Mouse (Mus musculus) intestine, embryonic 14.5 days (tissue): Measurements from ENCODE around the gene Eml1. TPM values are rescaled to one million over a fixed set of nuclear protein-coding genes. Genes with fewer than 3 reads are reported as not detected.

Experiments
- ATAC-seq: fragments of 200-750 bp; cut with Nextera tagmentation; replicated peaks from 2 replicates; pipeline ENCODE4 v1.8.0; 2017; ENCODE audit warnings: low read depth, moderate number of reproducible peaks, moderate TSS enrichment, moderate library complexity; ENCODE audit not compliant: low FRiP score, low TSS enrichment
- DNase-seq: peaks from one replicate; pipeline ENCODE4 v3.0.0-alpha.2; 2018; ENCODE audit warnings: low spot score
- H3K27ac ChIP-seq: fragments of 300-500 bp; sonication (generic); 2 replicates; pipeline ENCODE4 v1.5.1; 2014; ENCODE audit warnings: low read depth, mild to moderate bottlenecking, control low read depth
- H3K27me3 ChIP-seq: fragments of 300-500 bp; sonication (generic); replicated peaks from 2 replicates; pipeline ENCODE4 v1.6.1; 2014; ENCODE audit warnings: low read length, control low read depth; ENCODE audit not compliant: control insufficient read depth, insufficient read depth
- H3K36me3 ChIP-seq: fragments of 300-500 bp; sonication (generic); 2 replicates; pipeline ENCODE4 v1.6.1; 2014; ENCODE audit warnings: low read length, control low read depth; ENCODE audit not compliant: control insufficient read depth, insufficient read depth
- H3K4me1 ChIP-seq: fragments of 300-500 bp; sonication (generic); replicated peaks from 2 replicates; pipeline ENCODE4 v1.6.1; 2014; ENCODE audit warnings: low read length, control low read depth, mixed read lengths; ENCODE audit not compliant: control insufficient read depth, insufficient read depth
- H3K4me2 ChIP-seq: fragments of 300-500 bp; sonication (generic); 2 replicates; pipeline ENCODE4 v1.6.1; 2014; ENCODE audit warnings: low read length
- H3K4me3 ChIP-seq: fragments of 300-500 bp; sonication (generic); 2 replicates; pipeline ENCODE4 v1.5.1; 2014; ENCODE audit warnings: low read depth, low read length, control low read depth, mixed read lengths
- H3K9ac ChIP-seq: fragments of 300-500 bp; sonication (generic); 2 replicates; pipeline ENCODE4 v1.6.1; 2014; ENCODE audit warnings: mild to moderate bottlenecking, low read length
- H3K9me3 ChIP-seq: fragments of 300-500 bp; sonication (generic); 2 replicates; pipeline ENCODE4 v1.6.1; 2016; ENCODE audit warnings: low read length, control low read depth; ENCODE audit not compliant: control insufficient read depth
- WGBS: fragments of 180-500 bp; shearing (Covaris S2); extraction: QIAGEN DNeasy Blood & Tissue Kit; methylation state at CpG from one replicate; pipeline ENCODE4 v1.1.7; 2014; 5-methylcytosine and 5-hydroxymethylcytosine counted together
- polyA plus RNA-seq: library from polyadenylated mRNA; unstranded; fragments of >200 nt; fragmentation: Nextera tagmentation; extraction: Ambion mirVana; gene quantifications from 2 replicates; pipeline ENCODE4 v1.2.1, GENCODE M21; 2014

The Eml1 gene
- polyA plus RNA-seq, 1 experiment from 2014 or later: 72.4 TPM

DNA sequence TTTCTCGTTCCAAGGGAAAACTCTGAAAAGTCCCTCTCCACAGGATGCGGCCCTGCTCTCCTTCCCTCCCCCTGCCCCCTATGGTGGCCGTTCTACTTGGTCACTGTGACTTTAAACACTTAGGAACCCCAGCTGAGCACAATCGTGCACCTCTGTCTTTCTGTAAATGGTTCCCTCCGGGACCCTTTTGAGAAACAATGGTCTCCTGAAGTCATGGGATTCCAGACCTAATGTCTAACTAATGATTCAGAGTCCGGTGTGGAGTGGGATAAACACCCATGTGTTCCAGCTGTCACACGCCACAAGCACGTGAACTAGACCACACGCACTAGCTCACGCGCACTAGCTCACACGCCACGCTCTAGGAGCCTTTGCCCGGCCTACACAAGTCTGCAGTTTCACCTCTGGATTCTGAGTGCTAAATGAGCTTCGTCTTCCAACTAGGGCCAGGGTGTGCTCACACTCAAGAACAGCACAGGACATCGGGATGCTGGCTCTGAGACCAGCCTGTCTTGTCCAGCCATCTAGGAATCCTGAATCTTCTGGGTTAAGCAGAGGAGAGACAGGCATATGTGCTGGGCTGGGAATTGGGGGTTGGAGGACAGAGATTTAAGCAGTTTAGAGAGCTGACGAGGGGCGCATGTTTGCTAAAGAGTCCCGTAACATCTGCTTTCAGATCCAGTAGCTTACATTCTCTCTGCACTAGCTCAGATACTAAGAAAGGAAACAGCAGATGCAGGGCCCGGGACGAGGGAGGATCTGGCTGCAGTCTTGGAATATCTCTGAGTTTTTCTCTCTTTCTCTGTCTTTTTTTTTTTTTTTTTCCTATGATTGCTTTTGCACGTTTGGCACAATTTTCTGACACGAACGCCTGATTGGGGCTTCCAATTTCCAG lies 65.5 kb downstream of the Eml1 start:
- peak overlapping the region; percentile 27; the same call in 1 of the 2 replicates for H3K4me2 ChIP-seq
- no peaks in the 10 kb centered on the region for H3K27me3 ChIP-seq
- no peak overlapping the region for H3K4me3 ChIP-seq
- H3K9me3 ChIP-seq: no peaks in the 10 kb centered on the region
- peak; percentile 65; the same call in 1 of the 2 replicates for ATAC-seq
- no peaks in the 10 kb centered on the region for H3K36me3 ChIP-seq
- WGBS: 36% methylated on average over 24 of the region's 24 CpGs
- peaks cover 40% of the 10 kb centered on the region for H3K4me1 ChIP-seq
- peak; percentile 66 for DNase-seq
- H3K27ac ChIP-seq: peak overlapping the region; percentile 95
- peak overlapping the region; percentile 14; the same call in 1 of the 2 replicates for H3K9ac ChIP-seq

DNA sequence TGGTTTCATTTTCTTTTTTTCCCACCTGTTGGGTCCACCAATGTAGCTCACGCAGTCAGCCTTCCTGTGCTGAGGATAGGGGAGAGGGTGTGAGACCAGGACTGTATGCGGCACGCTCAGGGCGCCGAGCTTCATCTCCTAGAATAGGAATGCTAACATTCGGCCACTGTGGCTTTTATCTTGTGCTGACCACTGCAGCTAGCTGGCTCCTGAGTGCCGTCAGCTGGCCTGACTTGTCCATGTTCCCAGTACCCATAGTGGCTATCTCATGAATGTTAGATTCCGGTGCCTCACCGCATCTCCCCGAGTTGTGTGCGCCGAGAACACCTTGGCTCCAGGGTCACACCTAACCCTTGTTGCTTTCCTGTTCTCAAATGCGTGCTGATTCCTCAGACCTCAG lies 66.7 kb downstream of the Eml1 start:
- Histone ChIP-seq H3K4me2 (no peak overlapping the region), H3K9me3 (no peaks in the 10 kb centered on the region), H3K36me3 (no peaks in the 10 kb centered on the region), H3K4me1 (peaks cover 48% of the 10 kb centered on the region), H3K4me3 (no peak overlapping the region), H3K27ac (peak overlapping the region; percentile 95), H3K9ac (no peak overlapping the region), H3K27me3 (no peaks in the 10 kb centered on the region)
- DNase-seq (no peak), ATAC-seq (no peak)
- WGBS: 83% methylated on average over 13 of the region's 13 CpGs

DNA sequence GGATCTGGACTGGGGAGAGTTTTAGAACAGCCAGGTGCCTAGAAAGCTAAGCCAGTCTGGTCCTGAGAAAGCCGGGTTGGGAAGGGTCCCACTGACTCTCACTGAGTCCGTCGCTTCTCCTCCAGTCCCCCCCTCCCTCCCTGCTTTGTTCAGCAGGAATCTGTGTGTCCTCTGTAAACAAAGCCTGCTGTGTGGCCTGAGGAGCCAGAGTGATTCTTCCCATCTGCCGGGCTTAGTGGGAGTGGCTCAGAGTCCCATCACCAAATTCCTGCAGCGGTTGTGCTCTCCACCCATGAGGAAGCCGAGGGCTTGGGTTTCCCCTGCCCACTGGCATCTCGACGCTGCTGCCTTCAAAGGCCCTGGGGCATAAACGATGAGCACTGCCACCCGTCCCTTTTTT lies 72.5 kb downstream of the Eml1 start:
- no peaks in the 10 kb centered on the region for H3K27me3 ChIP-seq
- ATAC-seq: peak; percentile 76
- H3K36me3 ChIP-seq: no peaks in the 10 kb centered on the region
- H3K9me3 ChIP-seq: no peaks in the 10 kb centered on the region
- H3K4me3 ChIP-seq: no peak overlapping the region
- H3K4me1 ChIP-seq: peaks cover 30% of the 10 kb centered on the region
- H3K4me2 ChIP-seq: peak overlapping the region; percentile 12; the same call in 1 of the 2 replicates
- peak overlapping the region; percentile 81 for H3K27ac ChIP-seq
- DNase-seq: peak; percentile 67
- 6% methylated on average over 10 of the region's 10 CpGs for WGBS
- no peak overlapping the region for H3K9ac ChIP-seq

DNA sequence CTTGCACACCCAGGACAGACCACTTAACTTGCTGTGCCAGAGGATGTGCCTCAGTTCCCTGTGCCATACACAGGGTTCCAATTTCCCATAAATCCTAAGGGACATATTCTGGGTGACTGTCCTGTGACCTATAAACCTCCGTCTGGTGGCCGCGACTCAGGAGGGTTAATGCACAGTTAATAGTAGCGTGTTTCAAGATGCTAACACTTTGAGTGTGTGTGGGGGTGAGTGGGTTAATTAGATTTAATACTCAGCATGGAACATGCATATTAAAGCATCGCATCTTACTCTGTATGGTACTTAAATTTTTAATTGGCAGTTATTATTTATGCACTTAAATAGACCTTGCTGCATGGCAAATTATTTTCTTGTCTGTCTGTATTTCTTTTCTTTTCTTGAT lies 73.0 kb downstream of the Eml1 start:
- no peaks in the 10 kb centered on the region for H3K36me3 ChIP-seq
- H3K27me3 ChIP-seq: no peaks in the 10 kb centered on the region
- peak overlapping the region; percentile 12; the same call in 1 of the 2 replicates for H3K4me2 ChIP-seq
- no peak overlapping the region for H3K4me3 ChIP-seq
- H3K27ac ChIP-seq: peak overlapping the region; percentile 81
- H3K9ac ChIP-seq: no peak overlapping the region
- WGBS: 55% methylated on average over 5 of the region's 5 CpGs
- ATAC-seq (no peak), DNase-seq (no peak)
- H3K4me1 ChIP-seq: peaks cover 33% of the 10 kb centered on the region
- H3K9me3 ChIP-seq: no peaks in the 10 kb centered on the region

DNA sequence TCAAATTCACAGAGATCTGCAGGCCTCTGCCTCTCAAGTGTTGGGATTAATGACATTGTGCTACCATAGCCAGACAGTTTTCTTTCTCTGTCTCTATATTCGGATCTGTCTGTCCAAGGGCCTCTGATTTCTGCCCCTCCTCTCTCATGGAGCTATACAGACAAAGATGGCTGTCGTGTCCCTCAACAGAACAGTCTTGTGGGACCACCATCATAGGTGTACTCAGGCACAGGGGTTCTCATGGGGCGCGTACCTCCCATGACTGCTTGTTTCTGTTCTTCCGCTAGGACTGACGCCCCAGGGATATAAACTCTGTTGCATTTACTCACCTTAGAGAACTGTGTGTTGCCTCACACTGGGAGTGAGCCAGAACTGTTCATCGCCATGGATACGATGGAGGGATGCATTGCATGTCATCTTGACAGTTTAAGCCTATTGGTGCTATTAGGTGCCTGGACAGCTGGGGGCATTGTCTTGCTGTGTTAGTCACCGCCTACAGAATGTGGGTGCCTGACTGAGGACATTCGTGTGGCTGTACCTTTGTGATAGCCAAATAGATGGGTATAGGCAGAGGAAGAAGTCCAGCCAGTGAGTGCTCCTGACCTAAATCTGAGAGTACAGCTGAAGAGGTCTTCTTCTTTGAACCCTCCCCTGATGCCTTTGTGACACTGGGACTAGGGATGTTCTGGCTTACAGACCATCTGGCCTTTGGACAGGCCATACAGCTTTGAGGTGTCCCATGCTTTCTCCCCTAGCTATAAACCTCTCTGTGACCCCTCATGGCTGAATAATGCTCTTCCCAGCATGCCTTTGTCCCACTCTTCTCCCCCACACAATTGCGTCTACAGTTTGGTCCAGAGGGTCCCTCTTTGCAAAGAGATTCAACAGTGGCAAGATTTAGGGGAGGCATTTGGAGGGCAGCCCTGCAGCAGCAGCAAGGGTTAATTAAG lies 73.7 kb downstream of the Eml1 start:
- H3K4me2 ChIP-seq: no peak overlapping the region
- H3K9ac ChIP-seq: no peak overlapping the region
- H3K4me3 ChIP-seq: no peak overlapping the region
- H3K27me3 ChIP-seq: no peaks in the 10 kb centered on the region
- H3K27ac ChIP-seq: peak overlapping the region; percentile 81
- ATAC-seq (0 out of 2 replicates have a peak, but pooled peaks have one; percentile 13), DNase-seq (no peak)
- peaks cover 34% of the 10 kb centered on the region for H3K4me1 ChIP-seq
- H3K36me3 ChIP-seq: no peaks in the 10 kb centered on the region
- 63% methylated on average over 11 of the region's 11 CpGs for WGBS
- no peaks in the 10 kb centered on the region for H3K9me3 ChIP-seq

DNA sequence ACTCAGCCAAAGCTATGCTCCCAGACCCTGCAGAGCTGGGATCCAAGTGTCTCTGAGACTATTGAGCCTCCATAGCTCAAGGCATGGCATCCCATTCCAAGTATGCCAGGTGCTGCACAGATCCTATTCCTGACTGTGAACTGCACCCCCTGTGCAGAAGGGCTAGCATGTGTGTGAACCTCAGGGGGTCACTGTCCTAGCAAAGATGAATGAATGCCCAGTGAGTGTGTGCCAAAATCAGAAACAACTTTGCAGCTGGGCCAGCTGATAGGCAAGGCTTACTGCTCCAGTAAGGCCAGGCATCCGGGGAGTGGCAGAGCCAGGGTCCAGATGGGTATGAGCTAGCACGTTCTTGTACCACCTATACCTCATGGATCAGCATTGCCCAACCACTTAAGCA lies 76.0 kb downstream of the Eml1 start:
- H3K27ac ChIP-seq: no peak overlapping the region
- peaks cover 50% of the 10 kb centered on the region for H3K4me1 ChIP-seq
- H3K27me3 ChIP-seq: no peaks in the 10 kb centered on the region
- no peak overlapping the region for H3K9ac ChIP-seq
- no peak overlapping the region for H3K4me3 ChIP-seq
- H3K4me2 ChIP-seq: no peak overlapping the region
- WGBS: 88% methylated on average over 2 of the region's 2 CpGs
- DNase-seq (no peak), ATAC-seq (no peak)
- no peaks in the 10 kb centered on the region for H3K36me3 ChIP-seq
- H3K9me3 ChIP-seq: no peaks in the 10 kb centered on the region

DNA sequence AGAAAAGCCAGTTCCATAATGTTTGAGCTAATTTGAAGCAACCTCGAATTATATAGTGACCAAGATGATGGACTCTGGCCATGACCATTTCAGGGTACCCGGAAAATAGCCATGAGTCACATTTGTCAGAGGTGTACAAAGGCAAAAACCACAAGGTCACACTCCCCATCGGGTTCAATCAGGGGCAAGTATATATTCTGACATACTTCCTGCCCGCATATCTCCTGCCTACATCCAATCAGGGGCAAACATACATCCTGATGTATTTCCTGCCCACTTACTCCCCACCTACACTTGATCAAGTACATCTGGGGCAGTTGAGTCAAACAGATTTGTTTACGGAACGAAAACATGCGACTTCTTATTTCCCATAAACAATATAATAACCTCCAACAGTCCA lies 77.6 kb downstream of the Eml1 start:
- H3K27ac ChIP-seq: no peak overlapping the region
- H3K4me1 ChIP-seq: peaks cover 45% of the 10 kb centered on the region
- H3K9ac ChIP-seq: no peak overlapping the region
- H3K36me3 ChIP-seq: no peaks in the 10 kb centered on the region
- H3K4me3 ChIP-seq: no peak overlapping the region
- H3K9me3 ChIP-seq: no peaks in the 10 kb centered on the region
- H3K4me2 ChIP-seq: no peak overlapping the region
- ATAC-seq: no peak
- H3K27me3 ChIP-seq: no peaks in the 10 kb centered on the region
- 75% methylated on average over 7 of the region's 7 CpGs for WGBS
- no peak for DNase-seq

DNA sequence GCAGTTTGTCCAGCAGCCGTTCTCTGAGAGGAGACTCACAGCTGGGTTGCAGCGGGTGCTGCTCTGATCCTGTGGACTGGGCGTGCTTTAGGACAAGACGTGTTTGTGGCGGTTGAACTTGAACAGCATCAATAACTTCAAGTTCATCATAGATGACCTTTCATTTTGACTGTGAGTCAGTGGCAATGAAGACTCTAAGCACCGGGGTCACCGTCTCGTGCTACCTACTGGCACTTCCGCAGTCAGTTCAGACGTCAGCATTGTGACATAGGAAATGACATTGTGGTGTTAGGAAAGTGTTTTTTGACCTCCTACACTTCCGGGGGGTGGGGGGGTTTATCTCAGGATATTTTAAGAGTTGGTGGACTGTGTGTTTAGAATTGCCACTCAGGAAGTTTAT lies 79.2 kb downstream of the Eml1 start:
- no peak for DNase-seq
- 67% methylated on average over 11 of the region's 11 CpGs for WGBS
- Histone ChIP-seq H3K4me2 (no peak overlapping the region), H3K4me1 (peaks cover 33% of the 10 kb centered on the region), H3K27me3 (no peaks in the 10 kb centered on the region), H3K4me3 (no peak overlapping the region), H3K27ac (no peak overlapping the region), H3K9me3 (no peaks in the 10 kb centered on the region), H3K36me3 (no peaks in the 10 kb centered on the region), H3K9ac (no peak overlapping the region)
- no peak for ATAC-seq
